Mouse (Mus musculus) ES-Bruce4 (cell line): ENCODE data around the gene Lamb3.

ENCODE experiments used
- CTCF ChIP-seq: IDR thresholded peaks from one replicate; pipeline ENCODE4 v1.8.1; 2011; ENCODE audit warnings: low read depth, low read length
- EP300 ChIP-seq: IDR thresholded peaks from 2 replicates; pipeline ENCODE4 v1.6.1; 2011; ENCODE audit warnings: low read depth, low read length; ENCODE audit not compliant: insufficient read depth
- POLR2A ChIP-seq: IDR thresholded peaks from one replicate; pipeline ENCODE4 v1.8.1; 2011; ENCODE audit warnings: low read length; ENCODE audit not compliant: insufficient read depth

- TF ChIP-seq CTCF = no peak
- TF ChIP-seq POLR2A = no peak
- no peak for TF ChIP-seq EP300
Measured at GRCm38 (mm10) chr1:193330626-193331025, 123.1 kb downstream of the Lamb3 start.
